8 mouse cellular contexts compared by ENCODE assay signal in genomic region chr1:132157016-132157781, GRCm38 (mm10). TPM values are rescaled to one million over a fixed set of nuclear protein-coding genes. Genes with fewer than 3 reads are reported as not detected.
DNase-seq lines count a peak whose midpoint lies in the region; ATAC-seq and TF ChIP-seq lines count a peak whose summit lies in the region.

No protein-coding gene starts in this region.

- 23% methylated on average over 14 of the region's 14 CpGs for WGBS in embryonic facial prominence, embryonic 12.5 days
- whole genome bisulfite sequencing in heart, embryonic 11.5 days (ENCODE audit: insufficient replicate concordance), result 20% methylated on average over 14 of the region's 14 CpGs
- WGBS in kidney, embryonic 15.5 days, result 21% methylated on average over 14 of the region's 14 CpGs
- 16% methylated on average over 14 of the region's 14 CpGs for WGBS in liver, adult 2 months
- WGBS in neural tube, embryonic 11.5 days, result 20% methylated on average over 14 of the region's 14 CpGs
- WGBS in stomach, embryonic 16.5 days, result 23% methylated on average over 14 of the region's 14 CpGs

- H3K79me2 ChIP-seq in liver, adult 2 months (ENCODE audit: control insufficient read depth, insufficient read depth, low read length), result no peaks in the 10 kb centered on the region

- H3K9ac ChIP-seq in embryonic facial prominence, embryonic 12.5 days, result no peak overlapping the region
- no peak overlapping the region for H3K9ac ChIP-seq in heart, embryonic 11.5 days (ENCODE audit: low read depth, low read length)
- H3K9ac ChIP-seq in kidney, embryonic 15.5 days, result no peak overlapping the region
- H3K9ac ChIP-seq in liver, adult 2 months (ENCODE audit: low read depth, low read length), result no peak overlapping the region
- H3K9ac ChIP-seq in neural tube, embryonic 11.5 days (ENCODE audit: low read length), result peak overlapping the region; percentile 35
- no peak overlapping the region for H3K9ac ChIP-seq in stomach, embryonic 16.5 days (ENCODE audit: low read length)

- H3K36me3 ChIP-seq in embryonic facial prominence, embryonic 12.5 days, result no peaks in the 10 kb centered on the region
- no peaks in the 10 kb centered on the region for H3K36me3 ChIP-seq in heart, embryonic 11.5 days (ENCODE audit: control insufficient read depth, insufficient read depth, low read length)
- H3K36me3 ChIP-seq in kidney, embryonic 15.5 days, result no peaks in the 10 kb centered on the region
- no peaks in the 10 kb centered on the region for H3K36me3 ChIP-seq in liver, adult 2 months (ENCODE audit: control insufficient read depth, insufficient read depth, low read length)
- no peaks in the 10 kb centered on the region for H3K36me3 ChIP-seq in neural tube, embryonic 11.5 days (ENCODE audit: control insufficient read depth, insufficient read depth, low read length)
- no peaks in the 10 kb centered on the region for H3K36me3 ChIP-seq in stomach, embryonic 16.5 days (ENCODE audit: control insufficient read depth, insufficient read depth, low read length)

- 0 out of 2 replicates have a peak, but pooled peaks cover 7% of the 10 kb centered on the region for H3K4me1 ChIP-seq in embryonic facial prominence, embryonic 12.5 days
- H3K4me1 ChIP-seq in heart, embryonic 11.5 days (ENCODE audit: control insufficient read depth, insufficient read depth, low read length), result peaks cover 6% of the 10 kb centered on the region
- H3K4me1 ChIP-seq in kidney, embryonic 15.5 days, result peaks cover 20% of the 10 kb centered on the region
- no peaks in the 10 kb centered on the region for H3K4me1 ChIP-seq in liver, adult 2 months (ENCODE audit: control insufficient read depth, insufficient read depth, low read length)
- no peaks in the 10 kb centered on the region for H3K4me1 ChIP-seq in neural tube, embryonic 11.5 days (ENCODE audit: control insufficient read depth, insufficient read depth, low read length)
- peaks cover 14% of the 10 kb centered on the region for H3K4me1 ChIP-seq in stomach, embryonic 16.5 days (ENCODE audit: control insufficient read depth, insufficient read depth, low read length)

- peak; percentile 99 for TF ChIP-seq CTCF in liver, adult 2 months (IDR thresholded peaks at IDR 0.05; ENCODE audit: low read depth, low read length)

- no peak for ATAC-seq in embryonic facial prominence, embryonic 12.5 days (ENCODE audit: insufficient number of reproducible peaks, insufficient read depth, low FRiP score, low TSS enrichment)
- no peak for ATAC-seq in heart, embryonic 11.5 days (replicated peaks; ENCODE audit: insufficient number of reproducible peaks, low FRiP score, low TSS enrichment)
- ATAC-seq in kidney, embryonic 15.5 days (replicated peaks; ENCODE audit: low FRiP score), result peak; percentile 75
- peak; percentile 73 for ATAC-seq in neural tube, embryonic 11.5 days (ENCODE audit: insufficient read depth, low FRiP score, low TSS enrichment)
- peak; percentile 43; the same call in 1 of the 2 replicates for ATAC-seq in stomach, embryonic 16.5 days (ENCODE audit: insufficient read depth, low FRiP score)

- H3K9me3 ChIP-seq in embryonic facial prominence, embryonic 12.5 days, result no peaks in the 10 kb centered on the region
- no peaks in the 10 kb centered on the region for H3K9me3 ChIP-seq in heart, embryonic 11.5 days (replicated peaks; ENCODE audit: control insufficient read depth, low read length)
- no peaks in the 10 kb centered on the region for H3K9me3 ChIP-seq in kidney, embryonic 15.5 days (replicated peaks)
- no peaks in the 10 kb centered on the region for H3K9me3 ChIP-seq in neural tube, embryonic 11.5 days (ENCODE audit: control insufficient read depth, low read length)
- no peaks in the 10 kb centered on the region for H3K9me3 ChIP-seq in stomach, embryonic 16.5 days (replicated peaks; ENCODE audit: control insufficient read depth, low read length)

- peaks cover 21% of the 10 kb centered on the region for H3K27me3 ChIP-seq in embryonic facial prominence, embryonic 12.5 days
- H3K27me3 ChIP-seq in heart, embryonic 11.5 days (ENCODE audit: control insufficient read depth, insufficient read depth, low read length), result peaks cover 21% of the 10 kb centered on the region
- H3K27me3 ChIP-seq in kidney, embryonic 15.5 days, result peaks cover 32% of the 10 kb centered on the region
- H3K27me3 ChIP-seq in liver, adult 2 months (ENCODE audit: control insufficient read depth, insufficient read depth, low read length), result no peaks in the 10 kb centered on the region
- no peaks in the 10 kb centered on the region for H3K27me3 ChIP-seq in neural tube, embryonic 11.5 days (ENCODE audit: control insufficient read depth, insufficient read depth, low read length)
- peaks cover 14% of the 10 kb centered on the region; the same call in 1 of the 2 replicates for H3K27me3 ChIP-seq in stomach, embryonic 16.5 days (ENCODE audit: control insufficient read depth, insufficient read depth, low read length)

- no peak overlapping the region for H3K4me3 ChIP-seq in embryonic facial prominence, embryonic 12.5 days
- H3K4me3 ChIP-seq in heart, embryonic 11.5 days (ENCODE audit: low read depth, low read length), result no peak overlapping the region
- H3K4me3 ChIP-seq in kidney, embryonic 15.5 days (replicated peaks), result no peak overlapping the region
- no peak overlapping the region for H3K4me3 ChIP-seq in liver, adult 2 months (ENCODE audit: insufficient read depth, low read depth, low read length)
- no peak overlapping the region for H3K4me3 ChIP-seq in neural tube, embryonic 11.5 days (ENCODE audit: low read depth, low read length)
- no peak overlapping the region for H3K4me3 ChIP-seq in stomach, embryonic 16.5 days (replicated peaks; ENCODE audit: low read length)

- H3K27ac ChIP-seq in embryonic facial prominence, embryonic 12.5 days, result no peak overlapping the region
- H3K27ac ChIP-seq in heart, embryonic 11.5 days (ENCODE audit: low read depth, low read length), result no peak overlapping the region
- H3K27ac ChIP-seq in kidney, embryonic 15.5 days, result no peak overlapping the region
- no peak overlapping the region for H3K27ac ChIP-seq in liver, adult 2 months (replicated peaks; ENCODE audit: insufficient read depth, low read depth, low read length)
- no peak overlapping the region for H3K27ac ChIP-seq in neural tube, embryonic 11.5 days (ENCODE audit: low read depth, low read length)
- no peak overlapping the region for H3K27ac ChIP-seq in stomach, embryonic 16.5 days (ENCODE audit: low read length)

- DNase-seq in 416B (ENCODE audit: low read depth), result peak; percentile 75
- DNase-seq in adrenal gland, postnatal 36 days, result peak; percentile 87 to 91
- DNase-seq in liver, adult 2 months (ENCODE audit: extremely low read depth, low read depth, low spot score), result peak; percentile 81
- peak; percentile 86 for DNase-seq in neural tube, embryonic 11.5 days (ENCODE audit: low spot score)

- peak overlapping the region; percentile 27 for H3K4me2 ChIP-seq in embryonic facial prominence, embryonic 12.5 days (replicated peaks)
- peak overlapping the region; percentile 30; the same call in 1 of the 2 replicates for H3K4me2 ChIP-seq in heart, embryonic 11.5 days
- H3K4me2 ChIP-seq in kidney, embryonic 15.5 days, result peak overlapping the region; percentile 40
- no peak overlapping the region for H3K4me2 ChIP-seq in neural tube, embryonic 11.5 days (ENCODE audit: low read depth)
- H3K4me2 ChIP-seq in stomach, embryonic 16.5 days (ENCODE audit: low read depth, low read length), result no peak overlapping the region

- no peak for TF ChIP-seq POLR2A in liver, adult 2 months (IDR thresholded peaks at IDR 0.05; ENCODE audit: extremely low read depth, insufficient read depth, low read length)

RNA-seq across cellular contexts. Expression of gene Cdk18, which starts 17.7 kb away (rescaled TPM):
- 10 to 100 TPM; 14.2 to 21.2 TPM for total RNA-seq in adrenal gland, postnatal 36 days (2021)
- polyA plus RNA-seq in embryonic facial prominence, embryonic 12.5 days (2016; fragmentation: Nextera tagmentation; extraction: Ambion mirVana), result 2.9 and 3.3 TPM in 2 replicates
- polyA plus RNA-seq in heart, embryonic 11.5 days (2014; fragmentation: Nextera tagmentation; extraction: Ambion mirVana), result 4.2 and 4.4 TPM in 2 replicates
- polyA plus RNA-seq in kidney, embryonic 15.5 days (2015; fragmentation: Nextera tagmentation; extraction: Ambion mirVana), result 7.6 and 8.1 TPM in 2 replicates
- 4.7 and 5.3 TPM in 2 replicates for total RNA-seq in liver, adult 2 months (2014; rRNA removed)
- 29.2 and 33.2 TPM in 2 replicates for polyA plus RNA-seq in liver, adult 2 months (2012; rRNA removed)
- 1.9 TPM in 2 replicates for polyA plus RNA-seq in neural tube, embryonic 11.5 days (2014; fragmentation: Nextera tagmentation; extraction: Ambion mirVana)
- polyA plus RNA-seq in stomach, embryonic 16.5 days (2015; fragmentation: Nextera tagmentation; extraction: Ambion mirVana), result 6.9 and 7.4 TPM in 2 replicates

RNA-seq across cellular contexts. Expression of gene Lemd1, which starts 34.0 kb away (rescaled TPM):
- under 1 TPM; 0.33 TPM for total RNA-seq in adrenal gland, postnatal 36 days (2021)
- 1.5 and 2.0 TPM in 2 replicates for polyA plus RNA-seq in embryonic facial prominence, embryonic 12.5 days (2016; fragmentation: Nextera tagmentation; extraction: Ambion mirVana)
- not detected in 2 replicates for polyA plus RNA-seq in heart, embryonic 11.5 days (2014; fragmentation: Nextera tagmentation; extraction: Ambion mirVana)
- polyA plus RNA-seq in kidney, embryonic 15.5 days (2015; fragmentation: Nextera tagmentation; extraction: Ambion mirVana), result 0.31 and 0.51 TPM in 2 replicates
- not detected in 2 replicates for total RNA-seq in liver, adult 2 months (2014; rRNA removed)
- not detected in 2 replicates for polyA plus RNA-seq in liver, adult 2 months (2012; rRNA removed)
- polyA plus RNA-seq in neural tube, embryonic 11.5 days (2014; fragmentation: Nextera tagmentation; extraction: Ambion mirVana), result 5.6 and 6.8 TPM in 2 replicates
- 0.49 and 0.61 TPM in 2 replicates for polyA plus RNA-seq in stomach, embryonic 16.5 days (2015; fragmentation: Nextera tagmentation; extraction: Ambion mirVana)

RNA-seq across cellular contexts. Expression of gene AC124108.1, which starts 34.1 kb away (rescaled TPM):
- under 1 TPM in 1 of 2 experiments, not detected in 1; 0.07 TPM for total RNA-seq in adrenal gland, postnatal 36 days (2021)
- polyA plus RNA-seq in embryonic facial prominence, embryonic 12.5 days (2016; fragmentation: Nextera tagmentation; extraction: Ambion mirVana), result 0.43 and 0.75 TPM in 2 replicates
- polyA plus RNA-seq in heart, embryonic 11.5 days (2014; fragmentation: Nextera tagmentation; extraction: Ambion mirVana), result 0.03 TPM in 1 of 2 replicates, not detected in the other
- polyA plus RNA-seq in kidney, embryonic 15.5 days (2015; fragmentation: Nextera tagmentation; extraction: Ambion mirVana), result 0.05 TPM in 2 replicates
- total RNA-seq in liver, adult 2 months (2014; rRNA removed), result not detected in 2 replicates
- polyA plus RNA-seq in liver, adult 2 months (2012; rRNA removed), result not detected in 2 replicates
- 2.2 and 2.6 TPM in 2 replicates for polyA plus RNA-seq in neural tube, embryonic 11.5 days (2014; fragmentation: Nextera tagmentation; extraction: Ambion mirVana)
- polyA plus RNA-seq in stomach, embryonic 16.5 days (2015; fragmentation: Nextera tagmentation; extraction: Ambion mirVana), result 0.14 and 0.35 TPM in 2 replicates

Comparison
In these comparisons a context has a peak if more than half of its experiments do, and no peak if none do; other contexts are left out.
1. ATAC-seq: peak in kidney, embryonic 15.5 days (single experiment), neural tube, embryonic 11.5 days (single experiment) and stomach, embryonic 16.5 days (single experiment); none in embryonic facial prominence, embryonic 12.5 days (single experiment) and heart, embryonic 11.5 days (single experiment).
2. H3K4me2 ChIP-seq: peak in embryonic facial prominence, embryonic 12.5 days (single experiment), heart, embryonic 11.5 days (single experiment) and kidney, embryonic 15.5 days (single experiment); none in neural tube, embryonic 11.5 days (single experiment) and stomach, embryonic 16.5 days (single experiment).
3. Peak in every context shown above with its lines, with median percentiles within 50 percentile points of each other: DNase-seq.